Mouse (Mus musculus) megakaryocyte, embryonic 14.5 days (primary cell): ENCODE data around the gene Mcm3.

Experiments used
- FLI1 ChIP-seq: IDR thresholded peaks from 2 replicates; pipeline ENCODE4 v1.6.1; 2012; ENCODE audit warnings: low read length, inconsistent platforms, mixed read lengths
- GATA1 ChIP-seq: IDR thresholded peaks from 3 replicates; pipeline ENCODE4 v1.6.1; 2012; ENCODE audit warnings: mixed read lengths, low read length, inconsistent platforms, borderline replicate concordance

GRCm38 (mm10) chr1:20788419-20788818 is 31.7 kb downstream of the Mcm3 start:
- TF ChIP-seq GATA1 = no peak
- no peak for TF ChIP-seq FLI1
